Mouse (Mus musculus) frontal cortex, adult (tissue): ENCODE data around the gene 2810459M11Rik.

Source experiments
- ATAC-seq: cut with Nextera tagmentation; 2 replicates; pipeline ENCODE4 v1.9.2; 2017; ENCODE audit warnings: mild to moderate bottlenecking, moderate library complexity, mixed read lengths; ENCODE audit not compliant: low TSS enrichment

Gene 2810459M11Rik

DNA sequence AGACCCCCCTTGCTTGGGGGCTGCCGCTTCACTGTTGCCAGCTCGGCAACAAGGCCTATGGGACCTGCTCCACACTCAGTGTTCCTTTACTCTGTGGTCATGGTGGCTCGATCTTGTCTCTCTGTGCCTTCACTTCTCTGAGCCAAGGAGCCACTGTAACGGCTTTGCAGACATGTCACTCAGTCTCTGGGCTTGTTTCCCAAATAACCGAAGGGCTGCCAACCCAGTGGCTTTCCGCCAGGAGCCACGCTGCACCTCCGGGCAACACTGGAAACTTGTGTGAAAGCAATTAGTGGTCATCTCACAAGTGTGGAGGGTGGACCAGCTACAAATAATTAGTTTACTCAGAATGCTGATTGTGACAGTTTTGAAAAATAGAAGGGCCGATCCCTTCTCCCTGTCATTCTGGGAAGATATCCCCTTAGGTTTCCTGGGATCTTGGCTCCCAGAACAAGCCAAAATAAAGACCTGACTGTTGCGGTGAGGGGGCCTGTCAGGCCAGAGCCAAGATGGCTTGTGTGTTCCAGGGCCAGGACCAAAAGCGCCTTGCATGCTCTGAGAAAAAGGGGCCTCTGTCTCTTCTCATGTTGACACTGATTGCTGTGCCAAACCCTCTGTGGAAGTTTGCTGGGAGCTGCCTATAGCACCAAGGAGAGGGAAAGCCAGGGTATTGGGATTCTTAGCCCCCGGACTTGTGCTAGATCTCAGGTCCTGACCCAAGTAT lies 7.7 kb downstream of the 2810459M11Rik start:
- peak; percentile 21; the same call in 1 of the 2 replicates for ATAC-seq

DNA sequence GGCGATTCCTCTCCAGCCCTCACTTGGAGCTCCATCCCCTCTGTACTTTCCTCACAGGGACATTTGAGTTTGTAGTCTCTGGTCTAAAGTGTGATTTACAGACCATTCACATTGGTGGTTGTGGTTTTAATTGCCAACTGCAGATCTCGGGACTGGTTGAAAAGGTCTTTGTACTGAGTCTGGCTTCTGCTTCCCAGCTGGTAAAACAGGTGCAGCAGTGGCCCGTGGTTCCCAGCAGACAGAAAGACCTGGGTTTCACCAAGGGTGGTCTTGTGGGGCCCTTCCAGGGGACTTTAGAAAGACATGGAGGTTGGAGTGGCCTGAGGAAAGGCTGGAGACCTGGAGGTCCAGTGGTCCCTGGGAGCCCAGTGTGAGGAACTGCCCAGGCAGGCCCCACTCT lies 9.3 kb downstream of the 2810459M11Rik start:
- no peak for ATAC-seq

DNA sequence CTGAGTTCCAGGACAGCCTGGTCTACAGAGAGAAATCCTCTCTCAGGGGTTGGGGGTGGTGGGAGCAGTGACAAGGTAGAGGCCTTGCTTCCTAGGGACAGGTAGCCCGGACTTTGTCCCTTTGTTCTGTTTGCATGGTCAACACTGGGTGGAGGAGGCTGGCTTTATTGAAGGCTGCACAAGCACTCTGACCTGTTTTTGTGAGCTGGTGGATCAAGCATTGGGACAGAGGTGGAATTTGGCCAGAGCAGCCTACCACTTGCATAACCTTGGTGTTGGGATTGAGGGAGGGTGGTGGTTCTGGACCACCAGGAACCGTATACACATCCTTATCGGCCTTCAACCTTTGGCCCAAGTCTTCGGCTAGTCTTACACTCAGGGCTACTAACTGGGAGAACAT lies 10.6 kb downstream of the 2810459M11Rik start:
- ATAC-seq = no peak

DNA sequence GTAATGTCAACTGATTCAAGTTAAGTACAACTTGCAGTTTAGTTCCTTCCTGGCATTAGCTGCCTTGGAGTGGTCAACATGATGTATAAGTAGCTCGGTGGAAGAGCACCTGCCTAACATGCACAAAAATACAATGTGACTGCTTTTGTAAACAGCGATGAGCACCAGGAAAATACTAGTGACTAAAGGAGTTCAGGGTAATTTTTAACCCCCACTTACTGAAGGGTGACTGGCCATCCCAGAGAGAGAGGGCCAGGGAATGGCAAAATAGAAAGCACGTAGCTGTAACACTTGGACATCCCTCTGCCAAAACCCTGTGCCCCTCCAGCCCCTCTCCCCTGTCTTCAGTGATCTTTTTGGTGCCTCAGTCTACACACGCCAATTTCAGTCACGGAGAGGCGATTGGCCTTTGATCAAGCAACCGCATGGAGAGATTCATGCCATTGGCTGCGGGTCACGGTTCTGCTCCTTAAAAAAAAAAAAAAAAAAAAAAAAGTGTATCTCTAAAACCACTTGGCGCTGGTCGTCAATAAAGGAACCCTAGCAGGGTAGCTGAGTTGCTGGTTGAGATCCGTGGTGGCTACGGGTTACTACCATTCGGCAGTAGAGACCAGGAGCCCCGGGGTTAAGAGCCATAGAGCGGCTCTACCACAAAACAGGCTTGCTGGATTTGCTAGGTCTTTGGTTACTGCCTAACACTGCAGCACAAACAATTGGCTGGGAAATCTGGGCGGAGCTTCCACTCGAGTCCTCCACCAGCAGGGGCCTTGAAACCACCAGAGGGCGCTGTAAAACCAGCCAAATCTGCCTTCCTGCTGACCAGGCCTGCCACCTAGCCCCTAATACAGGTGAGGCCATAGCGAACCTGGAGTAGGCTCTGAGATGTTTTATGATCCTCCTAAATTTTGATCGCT lies 13.4 kb downstream of the 2810459M11Rik start:
- ATAC-seq = peak; percentile 89

DNA sequence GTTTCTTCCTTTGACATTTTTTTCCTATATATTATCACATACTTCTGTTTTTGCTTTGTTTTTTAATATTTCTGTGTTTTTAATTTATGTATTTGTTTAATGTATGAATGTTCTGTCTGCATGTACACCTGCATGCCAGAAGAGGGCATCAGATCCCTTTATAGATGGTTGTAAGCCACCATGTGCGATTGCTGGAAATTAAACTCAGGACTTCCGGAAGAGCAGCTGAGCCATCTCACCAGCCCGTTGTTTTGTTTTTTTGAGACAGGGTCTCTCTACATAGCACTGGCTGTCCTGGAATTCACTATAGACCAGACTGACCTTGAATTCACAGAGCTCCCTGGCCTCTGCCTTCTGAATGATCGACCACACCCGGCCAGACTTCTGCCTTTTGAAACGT lies 16.9 kb downstream of the 2810459M11Rik start:
- no peak for ATAC-seq

DNA sequence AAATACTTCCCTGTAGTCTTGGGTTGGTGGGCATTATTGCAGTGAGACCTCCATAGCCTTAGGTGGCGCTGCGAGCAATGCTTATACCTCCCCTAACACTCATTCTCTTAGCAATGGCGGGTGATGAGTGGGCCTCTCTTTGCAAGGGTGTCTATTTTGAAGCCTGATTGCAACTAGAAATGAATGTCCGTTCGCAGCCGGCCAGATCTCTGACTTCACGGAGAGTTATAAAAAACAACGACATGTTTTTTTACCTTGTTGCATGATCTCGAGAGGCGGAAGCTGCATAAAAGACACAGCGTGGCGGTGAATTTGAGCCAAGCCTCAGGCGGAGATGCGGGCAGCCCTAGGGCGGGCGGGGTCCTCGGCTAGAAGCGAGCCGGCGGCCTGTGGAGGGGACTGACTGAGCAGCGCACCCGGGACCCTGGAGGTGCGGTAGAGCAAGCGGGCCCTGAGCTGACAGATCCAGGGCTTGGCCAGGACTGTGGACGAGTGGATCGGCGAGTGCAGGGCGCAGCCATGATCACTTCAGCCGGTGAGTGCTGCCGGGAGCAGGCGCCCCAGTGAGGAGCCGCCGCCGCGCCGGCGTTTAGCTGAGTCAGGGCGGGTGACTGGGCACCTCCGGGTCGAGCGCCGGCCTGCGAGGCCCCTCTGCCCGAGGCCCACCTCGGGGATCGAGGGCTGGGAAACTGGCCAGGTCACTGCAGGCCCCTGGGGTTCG lies 18.8 kb downstream of the 2810459M11Rik start, which contains the start of gene Psmd1:
Gene Psmd1, plus strand, starts transcription at position 117 of the 721 bp plus-strand sequence.
- ATAC-seq = peak; percentile 93

DNA sequence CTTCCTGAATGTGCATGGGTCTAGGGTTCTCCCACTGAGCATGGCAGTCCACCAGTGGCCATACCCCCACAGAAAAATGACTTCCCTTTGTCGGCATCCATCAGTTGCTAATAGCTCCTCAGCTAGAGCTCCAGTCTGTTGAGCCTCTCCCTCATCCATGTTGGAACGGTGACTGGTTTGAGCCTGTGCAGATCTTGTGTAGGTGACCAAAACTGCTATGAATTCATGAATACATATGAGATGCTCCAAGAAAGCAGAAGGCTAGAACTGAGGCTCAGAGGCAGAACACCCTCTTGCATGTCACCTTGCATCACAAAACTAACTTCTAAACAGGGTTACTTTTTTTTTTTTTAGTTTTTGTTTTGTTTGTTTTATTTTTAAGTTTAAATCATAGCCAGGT lies 30.9 kb downstream of the 2810459M11Rik start:
- peak; percentile 77; the same call in 1 of the 2 replicates for ATAC-seq

DNA sequence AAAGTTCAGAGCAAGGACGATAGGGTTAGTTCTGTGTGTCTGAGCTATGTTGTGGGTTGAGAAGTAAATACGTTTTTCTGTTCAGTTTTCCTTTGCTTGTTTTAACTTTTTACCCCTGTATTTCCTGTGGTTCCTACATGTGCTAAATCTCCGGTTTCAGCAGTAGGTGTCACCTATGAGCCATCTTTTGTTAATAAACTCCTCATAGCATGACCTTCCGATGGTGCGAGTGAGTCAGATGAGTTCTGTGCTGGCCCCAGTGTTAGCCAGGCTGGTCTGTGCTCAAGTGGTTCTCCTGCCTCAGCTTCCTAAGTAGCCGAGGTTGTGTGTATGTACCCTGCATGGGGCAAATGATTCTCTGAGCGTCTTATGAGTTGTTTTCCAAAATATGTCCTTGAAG lies 48.8 kb downstream of the 2810459M11Rik start:
- no peak for ATAC-seq

DNA sequence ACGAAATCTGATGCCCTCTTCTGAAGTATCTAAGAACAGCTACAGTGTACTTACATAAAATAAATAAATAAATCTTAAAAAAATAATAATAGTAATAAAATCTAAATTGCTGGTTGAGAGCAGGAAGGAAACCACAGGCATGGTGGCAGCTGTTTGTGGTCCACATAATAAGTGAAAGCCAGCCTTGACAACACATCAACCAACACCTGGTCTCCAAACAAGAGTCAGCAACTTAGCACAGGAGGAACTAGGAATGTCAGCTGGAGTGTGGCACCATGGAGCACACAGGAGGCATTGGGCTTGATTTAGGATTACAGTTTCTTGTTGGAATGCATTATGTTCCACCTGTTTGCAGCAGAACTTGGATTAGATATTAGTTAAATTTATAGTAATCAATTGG lies 59.4 kb downstream of the 2810459M11Rik start:
- ATAC-seq = no peak
